Mouse (Mus musculus): ENCODE measurements around the gene Abo. TPM values are rescaled to one million over a fixed set of nuclear protein-coding genes. Genes with fewer than 3 reads are reported as not detected.

The Abo gene
- not detected in 2 replicates for polyA plus RNA-seq (2015; fragmentation: Nextera tagmentation; extraction: Ambion mirVana)

DNA sequence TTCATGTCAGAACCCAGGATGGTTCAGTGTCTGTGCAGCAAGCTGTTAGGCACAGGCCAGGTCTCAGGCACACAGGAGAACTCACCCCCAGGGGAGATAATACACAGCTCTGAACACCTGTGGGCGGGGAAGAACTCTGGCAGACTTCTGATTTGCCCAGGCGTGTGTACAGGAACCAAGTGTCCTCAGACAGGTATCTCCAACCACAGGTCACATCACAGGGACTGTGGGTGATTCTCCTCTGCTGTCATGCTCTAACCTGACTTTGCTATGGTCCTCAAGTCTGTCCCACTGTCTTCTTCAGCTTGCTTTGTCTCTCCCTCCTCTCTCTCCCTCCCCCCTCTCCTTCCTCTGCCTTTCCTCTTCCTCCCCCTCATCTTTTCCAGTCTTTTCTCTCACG is at the start of gene Abo:
Gene Abo, minus strand, starts transcription at position 101 of the 400 bp plus-strand sequence.
- Histone ChIP-seq H3K27ac (no peak within 1 kb of the TSS), H3K27me3 (no peaks in the 10 kb centered on the region), H3K4me1 (no peaks in the 10 kb centered on the region), H3K36me3 (no peaks in the 10 kb centered on the region), H3K9me3 (no peaks in the 10 kb centered on the region), H3K4me2 (no peak within 1 kb of the TSS), H3K9ac (no peak within 1 kb of the TSS), H3K4me3 (no peak within 1 kb of the TSS)
- WGBS: 47% methylated on average over 3 of the region's 3 CpGs
- ATAC-seq (ENCODE audit: borderline replicate concordance, extremely low read depth, low FRiP score, low TSS enrichment): no peak

DNA sequence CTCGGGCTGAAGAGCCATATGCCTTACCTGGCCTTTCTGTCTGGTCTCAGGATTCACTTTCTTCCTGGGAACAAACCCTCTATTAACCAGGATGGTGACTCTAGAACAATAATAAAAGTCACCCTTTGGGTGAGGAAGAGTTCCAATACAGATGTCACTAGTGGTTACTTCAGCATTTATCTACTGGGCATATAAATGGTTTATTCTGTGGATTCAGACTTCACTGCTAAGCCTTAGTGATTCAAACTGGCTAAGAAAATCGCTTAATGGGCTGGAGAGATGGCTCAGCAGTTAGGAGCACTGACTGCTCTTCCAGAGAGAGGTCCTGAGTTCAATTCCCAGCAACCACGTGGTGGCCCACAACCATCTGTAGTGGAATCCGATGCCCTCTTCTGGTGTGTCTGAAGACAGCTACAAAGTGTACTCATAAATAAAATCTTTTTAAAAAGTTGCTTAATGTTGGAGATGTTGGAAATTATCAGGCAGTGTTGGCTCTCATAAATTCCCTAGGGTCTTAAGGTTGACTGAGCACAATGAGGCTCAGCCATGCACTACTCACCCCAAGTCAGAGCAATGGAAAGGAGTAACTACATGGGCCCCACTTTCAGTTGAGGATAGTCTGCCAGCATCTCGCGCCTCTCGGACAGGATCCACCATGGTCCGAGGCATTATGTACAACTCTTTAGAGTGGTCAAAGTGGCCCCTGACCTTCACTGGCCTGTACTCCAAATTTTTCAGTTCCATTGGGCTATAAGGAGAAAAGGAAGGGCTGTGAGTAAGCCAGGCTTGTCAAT is 49.6 kb upstream of the Abo start:
- Histone ChIP-seq H3K27ac (0 out of 2 replicates have a peak overlapping the region, but pooled peaks have one; percentile 18), H3K4me3 (no peak overlapping the region; the same call in 1 of the 2 replicates), H3K4me1 (peaks cover 46% of the 10 kb centered on the region), H3K9me3 (no peaks in the 10 kb centered on the region), H3K27me3 (no peaks in the 10 kb centered on the region), H3K4me2 (peak overlapping the region; percentile 96; the same call in 1 of the 2 replicates), H3K9ac (no peak overlapping the region), H3K36me3 (peaks cover 47% of the 10 kb centered on the region)
- no peak for ATAC-seq (ENCODE audit: borderline replicate concordance, extremely low read depth, low FRiP score, low TSS enrichment)
- WGBS: 56% methylated on average over 8 of the region's 8 CpGs

DNA sequence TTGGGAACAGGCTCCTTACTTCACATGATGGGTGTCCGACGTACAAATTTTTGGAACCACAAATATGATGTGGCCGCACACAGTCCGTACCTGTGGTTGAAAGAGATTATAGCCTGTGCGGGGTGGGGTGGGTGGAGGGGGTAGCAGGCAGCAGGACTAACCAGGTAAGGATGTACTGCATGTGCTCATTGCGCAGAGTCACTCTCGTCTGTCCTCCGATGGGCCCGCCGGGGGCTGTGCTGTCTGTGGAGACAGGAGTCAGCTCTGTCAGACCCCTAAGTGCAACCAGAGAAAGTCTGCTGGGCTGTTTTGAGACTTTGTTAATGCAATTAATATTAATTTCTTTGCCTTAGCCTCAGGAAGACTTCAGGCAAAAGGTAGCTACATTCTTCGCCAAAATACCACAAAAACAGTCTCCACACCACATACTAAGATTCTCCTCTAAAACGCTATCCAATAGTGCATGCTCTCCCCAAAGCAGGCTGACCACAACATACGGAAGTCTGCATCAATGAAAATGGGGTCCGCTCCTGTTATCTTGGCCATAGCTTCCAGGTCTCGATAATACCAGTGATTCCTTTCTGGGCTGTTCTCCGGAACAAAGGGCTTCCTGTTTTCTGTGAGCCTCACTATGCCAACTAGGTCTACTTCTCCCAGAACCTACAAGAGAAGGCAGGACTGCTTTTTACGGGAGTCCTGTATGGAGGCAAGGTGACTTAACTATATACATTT is 48.8 kb upstream of the Abo start:
- Histone ChIP-seq H3K4me1 (peaks cover 54% of the 10 kb centered on the region), H3K36me3 (peaks cover 39% of the 10 kb centered on the region), H3K4me3 (no peak overlapping the region), H3K27me3 (no peaks in the 10 kb centered on the region), H3K9ac (no peak overlapping the region), H3K4me2 (no peak overlapping the region), H3K9me3 (no peaks in the 10 kb centered on the region), H3K27ac (peak overlapping the region; percentile 18; the same call in 1 of the 2 replicates)
- 76% methylated on average over 17 of the region's 17 CpGs for WGBS
- ATAC-seq (ENCODE audit: borderline replicate concordance, extremely low read depth, low FRiP score, low TSS enrichment): no peak

DNA sequence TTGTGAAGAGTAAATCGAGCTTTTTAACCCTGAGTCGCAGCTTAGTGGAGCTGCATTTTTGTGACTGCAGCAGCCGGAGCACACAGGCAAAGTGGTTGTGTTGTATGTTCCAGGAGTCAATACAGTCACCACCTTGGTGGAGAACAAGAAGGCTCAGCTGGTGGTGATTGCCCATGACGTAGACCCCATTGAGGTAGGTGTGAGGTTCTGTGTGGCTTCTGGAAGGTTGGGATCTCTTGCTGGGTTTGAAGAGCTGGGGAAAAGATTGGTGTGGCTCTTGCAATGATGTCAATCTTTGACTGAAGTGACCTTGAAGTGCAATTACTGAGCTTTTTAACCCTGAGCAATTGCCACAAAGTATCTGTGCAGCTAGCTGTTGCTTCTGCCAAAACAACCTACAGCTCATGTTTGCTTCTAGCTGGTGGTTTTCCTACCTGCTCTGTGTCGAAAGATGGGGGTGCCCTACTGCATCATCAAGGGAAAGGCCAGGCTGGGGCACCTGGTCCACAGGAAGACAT is 47.5 kb upstream of the Abo start:
- peak overlapping the region; percentile 97 for H3K9ac ChIP-seq
- H3K4me3 ChIP-seq: peak overlapping the region; percentile 69
- H3K4me1 ChIP-seq: peaks cover 55% of the 10 kb centered on the region
- H3K4me2 ChIP-seq: peak overlapping the region; percentile 80
- 63% methylated on average over 5 of the region's 5 CpGs for WGBS
- H3K27me3 ChIP-seq: no peaks in the 10 kb centered on the region
- no peaks in the 10 kb centered on the region for H3K9me3 ChIP-seq
- H3K36me3 ChIP-seq: peaks cover 45% of the 10 kb centered on the region
- ATAC-seq (ENCODE audit: borderline replicate concordance, extremely low read depth, low FRiP score, low TSS enrichment): no peak
- H3K27ac ChIP-seq: no peak overlapping the region

DNA sequence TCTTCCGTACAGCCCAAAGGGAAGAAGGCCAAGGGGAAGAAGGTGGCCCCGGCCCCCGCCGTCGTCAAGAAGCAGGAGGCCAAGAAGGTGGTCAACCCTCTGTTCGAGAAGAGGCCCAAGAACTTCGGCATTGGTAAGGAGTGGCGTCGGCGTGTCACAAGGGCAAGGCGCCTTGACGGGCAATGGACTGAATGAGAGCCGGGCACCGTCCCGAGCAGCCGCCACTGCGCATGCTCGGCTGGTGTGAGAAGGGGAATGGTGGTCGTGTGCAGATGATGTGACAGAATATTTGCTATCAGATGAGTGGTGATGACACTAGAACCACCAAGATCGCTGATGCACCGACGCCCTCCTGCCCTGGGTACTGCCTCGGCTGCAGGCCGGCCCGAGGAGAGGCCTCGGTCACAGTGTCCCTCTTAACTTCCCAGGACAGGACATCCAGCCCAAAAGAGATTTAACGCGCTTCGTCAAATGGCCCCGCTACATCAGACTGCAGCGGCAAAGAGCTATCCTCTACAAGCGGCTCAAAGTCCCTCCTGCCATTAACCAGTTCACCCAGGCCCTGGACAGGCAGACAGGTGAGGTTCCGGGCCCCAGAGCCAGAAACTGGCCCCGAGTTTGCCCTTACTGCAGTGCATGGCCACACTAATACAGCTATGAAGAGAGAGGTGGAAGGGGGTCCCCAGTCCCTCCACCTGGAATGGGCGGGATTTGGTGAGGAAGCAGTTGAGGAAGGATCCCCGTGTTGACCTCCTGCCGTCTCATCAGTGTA is 46.4 kb upstream of the Abo start:
- H3K4me3 ChIP-seq: peak overlapping the region; percentile 69
- no peaks in the 10 kb centered on the region for H3K9me3 ChIP-seq
- H3K27me3 ChIP-seq: no peaks in the 10 kb centered on the region
- H3K9ac ChIP-seq: peak overlapping the region; percentile 97
- H3K27ac ChIP-seq: peak overlapping the region; percentile 90
- under 1% methylated on average over 37 of the region's 37 CpGs for WGBS
- peaks cover 56% of the 10 kb centered on the region for H3K36me3 ChIP-seq
- peaks cover 50% of the 10 kb centered on the region for H3K4me1 ChIP-seq
- H3K4me2 ChIP-seq: peak overlapping the region; percentile 80
- ATAC-seq (ENCODE audit: borderline replicate concordance, extremely low read depth, low FRiP score, low TSS enrichment): peak; percentile 15; the same call in 1 of the 2 replicates

DNA sequence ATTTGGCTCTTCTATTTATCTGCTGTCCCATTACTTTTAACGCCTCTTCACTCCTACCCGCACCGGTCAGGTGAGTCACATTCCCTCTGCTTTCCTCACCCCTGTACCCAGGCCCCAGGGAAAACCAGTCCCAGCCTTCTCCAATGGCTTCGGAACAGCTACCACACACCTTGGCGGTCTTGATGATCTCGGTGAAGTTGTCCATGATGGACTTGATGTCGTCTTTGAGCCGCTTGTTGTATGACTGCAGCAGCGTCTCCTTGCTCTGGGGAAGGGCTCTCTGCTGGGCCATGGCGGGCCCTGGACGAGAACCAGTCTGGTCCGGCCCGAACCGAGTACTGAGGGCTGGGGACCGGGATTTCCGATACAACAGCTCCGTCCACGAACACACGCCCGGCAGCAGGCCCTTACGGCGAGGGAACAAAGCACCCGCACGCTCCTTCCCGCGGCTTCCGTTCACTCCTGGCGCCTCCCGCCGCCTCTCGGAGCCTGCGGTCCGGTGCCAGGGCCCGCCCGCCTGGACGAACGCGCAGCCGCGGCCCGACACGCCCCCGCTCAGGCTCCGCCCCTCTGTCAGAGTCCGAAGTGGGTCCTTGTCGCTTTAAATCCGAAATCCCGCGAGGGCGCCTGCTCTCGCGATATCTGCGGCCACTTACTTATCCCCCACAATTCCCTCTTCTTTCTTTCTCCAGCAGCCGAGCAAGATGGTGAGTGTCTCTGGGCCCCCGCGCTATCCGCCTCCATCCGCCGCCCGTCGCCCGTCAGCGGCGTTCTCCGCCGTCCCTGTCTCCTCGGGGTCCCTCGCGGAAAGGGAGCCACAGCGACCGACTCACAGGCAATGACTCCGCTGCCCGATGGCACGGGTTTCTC is 45.6 kb upstream of the Abo start, which contains the start of the genes Med22 and Rpl7a:
Gene Med22, minus strand, starts transcription at position 554 of the 870 bp plus-strand sequence.
Gene Rpl7a, plus strand, starts transcription at position 641 of the 870 bp plus-strand sequence.
- H3K9ac ChIP-seq: peak within 1 kb of the TSS; percentile 97
- H3K4me2 ChIP-seq: peak within 1 kb of the TSS; percentile 80
- peaks cover 45% of the 10 kb centered on the region for H3K4me1 ChIP-seq
- peak within 1 kb of the TSS; percentile 90 for H3K27ac ChIP-seq
- under 1% methylated on average over 72 of the region's 74 CpGs for WGBS
- peak within 1 kb of the TSS; percentile 69 for H3K4me3 ChIP-seq
- peaks cover 64% of the 10 kb centered on the region for H3K36me3 ChIP-seq
- ATAC-seq (ENCODE audit: borderline replicate concordance, extremely low read depth, low FRiP score, low TSS enrichment): peak; percentile 93
- H3K27me3 ChIP-seq: no peaks in the 10 kb centered on the region
- H3K9me3 ChIP-seq: no peaks in the 10 kb centered on the region

DNA sequence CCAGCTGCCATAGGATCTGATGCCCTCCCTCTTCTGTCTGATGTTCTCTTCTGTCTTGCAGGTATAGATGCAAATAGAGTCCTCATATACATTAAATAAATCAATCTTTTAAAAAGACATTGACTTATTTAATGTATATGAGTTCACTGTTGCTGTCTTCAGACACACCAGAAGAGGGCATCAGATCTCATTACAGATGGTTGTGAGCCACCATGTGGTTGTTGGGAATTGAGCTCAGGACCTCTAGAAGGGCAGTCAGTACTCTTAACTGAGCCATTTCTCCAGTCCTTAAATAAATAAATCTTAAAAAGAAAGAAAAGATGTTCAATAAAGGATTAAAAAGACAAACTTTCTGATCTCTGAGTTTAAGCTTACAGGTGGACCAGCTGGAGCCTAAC is 44.6 kb upstream of the Abo start:
- Histone ChIP-seq H3K4me2 (peak overlapping the region; percentile 80), H3K9ac (peak overlapping the region; percentile 78), H3K4me1 (peaks cover 36% of the 10 kb centered on the region), H3K27ac (peak overlapping the region; percentile 83), H3K9me3 (no peaks in the 10 kb centered on the region), H3K36me3 (peaks cover 62% of the 10 kb centered on the region), H3K27me3 (no peaks in the 10 kb centered on the region), H3K4me3 (peak overlapping the region; percentile 69)
- ATAC-seq (ENCODE audit: borderline replicate concordance, extremely low read depth, low FRiP score, low TSS enrichment): no peak

DNA sequence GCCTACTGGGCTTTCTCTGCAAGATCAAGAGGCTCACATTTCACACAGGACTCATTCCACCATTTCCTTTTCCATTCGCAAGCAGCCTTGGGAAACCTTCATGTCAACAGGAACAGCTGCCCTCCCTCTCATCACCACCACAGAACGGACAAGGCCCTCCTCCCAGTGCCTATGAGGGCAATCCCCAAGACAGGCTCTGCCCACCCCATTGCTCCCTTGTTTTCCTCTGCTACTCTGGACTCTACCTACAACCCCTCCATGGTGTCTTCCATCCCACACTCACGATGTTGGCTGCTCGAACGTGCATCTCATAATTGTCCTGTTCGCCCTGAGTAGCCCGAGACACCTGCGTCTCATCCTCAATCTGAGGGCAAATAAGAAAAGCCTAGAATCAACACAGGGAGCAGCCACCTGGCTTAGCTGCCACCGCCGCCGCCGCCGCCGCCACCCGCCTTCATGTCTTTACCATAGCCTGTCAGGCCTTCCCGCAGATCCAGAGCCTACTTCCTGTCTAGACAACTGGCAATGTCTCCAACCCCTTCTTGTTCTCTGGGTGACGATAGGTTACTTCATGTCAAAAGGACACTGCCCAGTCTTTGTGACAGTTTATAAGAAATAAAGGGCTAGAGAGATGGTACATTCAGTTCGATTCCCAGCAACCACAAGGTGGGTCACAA is 44.1 kb upstream of the Abo start:
- ATAC-seq (ENCODE audit: borderline replicate concordance, extremely low read depth, low FRiP score, low TSS enrichment): no peak
- WGBS: 75% methylated on average over 18 of the region's 18 CpGs
- H3K36me3 ChIP-seq: peaks cover 57% of the 10 kb centered on the region
- no peak overlapping the region; the same call in 1 of the 2 replicates for H3K27ac ChIP-seq
- H3K9me3 ChIP-seq: no peaks in the 10 kb centered on the region
- peak overlapping the region; percentile 80 for H3K4me2 ChIP-seq
- peak overlapping the region; percentile 69 for H3K4me3 ChIP-seq
- peaks cover 39% of the 10 kb centered on the region for H3K4me1 ChIP-seq
- no peaks in the 10 kb centered on the region for H3K27me3 ChIP-seq
- peak overlapping the region; percentile 78 for H3K9ac ChIP-seq

DNA sequence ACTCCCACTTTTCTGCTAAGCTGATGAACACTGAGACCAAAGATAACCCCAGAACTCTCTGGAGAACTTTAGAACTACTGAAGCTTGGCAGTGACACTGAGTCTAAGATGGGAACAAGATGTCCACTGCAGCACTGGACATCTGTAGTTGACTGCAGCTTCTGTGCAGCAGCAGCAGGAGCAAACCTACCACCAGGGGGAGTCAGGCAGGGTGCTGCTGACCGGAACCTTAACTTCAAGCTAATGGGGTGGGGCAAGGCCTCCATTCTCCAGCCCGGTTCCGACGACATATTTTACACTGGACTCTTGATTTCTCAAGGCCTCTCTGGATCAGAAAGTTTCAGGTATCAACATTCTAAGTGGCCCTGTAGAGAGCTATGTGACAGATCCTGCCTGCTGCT is 42.3 kb upstream of the Abo start:
- no peak overlapping the region for H3K9ac ChIP-seq
- H3K27ac ChIP-seq: no peak overlapping the region
- 48% methylated on average over 4 of the region's 4 CpGs for WGBS
- no peak for ATAC-seq (ENCODE audit: borderline replicate concordance, extremely low read depth, low FRiP score, low TSS enrichment)
- peaks cover 39% of the 10 kb centered on the region for H3K36me3 ChIP-seq
- H3K27me3 ChIP-seq: no peaks in the 10 kb centered on the region
- no peaks in the 10 kb centered on the region for H3K9me3 ChIP-seq
- H3K4me1 ChIP-seq: peaks cover 35% of the 10 kb centered on the region
- no peak overlapping the region for H3K4me2 ChIP-seq
- no peak overlapping the region for H3K4me3 ChIP-seq

DNA sequence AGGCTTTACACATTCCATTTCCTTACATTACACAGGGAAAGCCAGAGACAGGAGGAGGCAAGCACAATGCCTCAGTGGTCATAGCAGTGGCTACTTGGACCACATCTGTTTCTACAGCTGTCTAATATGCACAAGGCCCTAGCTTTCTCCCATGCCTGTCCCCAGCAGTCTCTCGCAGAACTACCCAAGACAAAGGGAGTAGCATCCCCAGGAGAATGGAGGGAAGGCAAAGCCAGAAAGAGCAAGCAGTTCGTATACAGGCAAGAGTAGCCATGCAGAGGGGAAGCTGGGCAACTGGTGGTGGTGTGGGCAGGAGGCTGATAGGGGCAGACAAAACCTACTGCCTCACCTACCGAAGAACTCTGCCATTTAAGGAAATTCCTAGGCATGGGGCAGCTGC is 41.7 kb upstream of the Abo start:
- Histone ChIP-seq H3K9me3 (no peaks in the 10 kb centered on the region), H3K4me3 (no peak overlapping the region), H3K9ac (no peak overlapping the region), H3K4me1 (peaks cover 38% of the 10 kb centered on the region), H3K4me2 (no peak overlapping the region), H3K27me3 (no peaks in the 10 kb centered on the region), H3K36me3 (peaks cover 34% of the 10 kb centered on the region), H3K27ac (no peak overlapping the region)
- no peak for ATAC-seq (ENCODE audit: borderline replicate concordance, extremely low read depth, low FRiP score, low TSS enrichment)
- 89% methylated on average over 3 of the region's 3 CpGs for WGBS

Data from lung, embryonic 15.5 days (tissue).